Mouse (Mus musculus) erythroid progenitor cell, adult 5-6 weeks (primary cell): ENCODE data around the gene Nubp2. TPM values are rescaled to one million over a fixed set of nuclear protein-coding genes. Genes with fewer than 3 reads are reported as not detected.

ENCODE experiments used
- total RNA-seq, 2 experiments: library from RNA; stranded (forward) in 1 of 2; stranded (reverse) in 1 of 2; fragments of 150-400 nt in 1 of 2; fragments of 186-747, 209-891 nt in 1 of 2; gene quantifications; 2 replicates each; pipeline versions ENCODE4 v1.2.3 to v1.2.4; 2015 to 2017; ENCODE audit warnings: low replicate concordance in 2 of 2

Nubp2 gene
- total RNA-seq, 2 experiments from 2014 or later = 31.9 to 44.1 TPM

Other genes with a start within 250 kb of the Nubp2 start
- 0.84 TPM in 1 of 2 replicates, not detected in the other for gene Slc9a3r2, start 236.0 kb downstream of the Nubp2 start, total RNA-seq (2015; ENCODE audit: low replicate concordance)
- not detected in 2 replicates for gene Slc9a3r2, start 236.0 kb downstream of the Nubp2 start, total RNA-seq (2017; ENCODE audit: low replicate concordance)
- gene Npw, start 227.9 kb downstream of the Nubp2 start, total RNA-seq (2015; ENCODE audit: low replicate concordance) = not detected in 2 replicates
- gene Npw, start 227.9 kb downstream of the Nubp2 start, total RNA-seq (2017; ENCODE audit: low replicate concordance) = not detected in 2 replicates
- gene Zfp598, start 216.7 kb downstream of the Nubp2 start, total RNA-seq (2015; ENCODE audit: low replicate concordance) = 13.4 and 18.4 TPM in 2 replicates
- 9.2 and 12.0 TPM in 2 replicates for gene Zfp598, start 216.7 kb downstream of the Nubp2 start, total RNA-seq (2017; ENCODE audit: low replicate concordance)
- not detected in 2 replicates for gene Syngr3, start 196.4 kb downstream of the Nubp2 start, total RNA-seq (2015; ENCODE audit: low replicate concordance)
- gene Syngr3, start 196.4 kb downstream of the Nubp2 start, total RNA-seq (2017; ENCODE audit: low replicate concordance) = not detected in 2 replicates
- gene Gfer, start 190.2 kb downstream of the Nubp2 start, total RNA-seq (2015; ENCODE audit: low replicate concordance) = 9.6 and 15.9 TPM in 2 replicates
- gene Gfer, start 190.2 kb downstream of the Nubp2 start, total RNA-seq (2017; ENCODE audit: low replicate concordance) = 14.0 and 15.7 TPM in 2 replicates
- not detected in 2 replicates for gene Noxo1, start 190.1 kb downstream of the Nubp2 start, total RNA-seq (2015; ENCODE audit: low replicate concordance)
- gene Noxo1, start 190.1 kb downstream of the Nubp2 start, total RNA-seq (2017; ENCODE audit: low replicate concordance) = not detected in 2 replicates
- gene Tbl3, start 178.7 kb downstream of the Nubp2 start, total RNA-seq (2015; ENCODE audit: low replicate concordance) = 5.8 and 10.1 TPM in 2 replicates
- gene Tbl3, start 178.7 kb downstream of the Nubp2 start, total RNA-seq (2017; ENCODE audit: low replicate concordance) = 4.8 and 9.0 TPM in 2 replicates
- gene Rnf151, start 168.3 kb downstream of the Nubp2 start, total RNA-seq (2015; ENCODE audit: low replicate concordance) = not detected in 2 replicates
- not detected in 2 replicates for gene Rnf151, start 168.3 kb downstream of the Nubp2 start, total RNA-seq (2017; ENCODE audit: low replicate concordance)
- gene Rps2, start 168.2 kb downstream of the Nubp2 start, total RNA-seq (2015; ENCODE audit: low replicate concordance) = 1,299 and 1,601 TPM in 2 replicates
- 315 and 526 TPM in 2 replicates for gene Rps2, start 168.2 kb downstream of the Nubp2 start, total RNA-seq (2017; ENCODE audit: low replicate concordance)
- 178 and 200 TPM in 2 replicates for gene Ndufb10, start 161.9 kb downstream of the Nubp2 start, total RNA-seq (2015; ENCODE audit: low replicate concordance)
- gene Ndufb10, start 161.9 kb downstream of the Nubp2 start, total RNA-seq (2017; ENCODE audit: low replicate concordance) = 84.0 and 122 TPM in 2 replicates
- gene Rpl3l, start 158.5 kb downstream of the Nubp2 start, total RNA-seq (2015; ENCODE audit: low replicate concordance) = not detected in 2 replicates
- not detected in 2 replicates for gene Rpl3l, start 158.5 kb downstream of the Nubp2 start, total RNA-seq (2017; ENCODE audit: low replicate concordance)
- gene Msrb1, start 149.7 kb downstream of the Nubp2 start, total RNA-seq (2015; ENCODE audit: low replicate concordance) = 108 and 112 TPM in 2 replicates
- gene Msrb1, start 149.7 kb downstream of the Nubp2 start, total RNA-seq (2017; ENCODE audit: low replicate concordance) = 29.5 and 61.6 TPM in 2 replicates
- gene Hs3st6, start 133.4 kb downstream of the Nubp2 start, total RNA-seq (2015; ENCODE audit: low replicate concordance) = not detected in 2 replicates
- gene Hs3st6, start 133.4 kb downstream of the Nubp2 start, total RNA-seq (2017; ENCODE audit: low replicate concordance) = not detected in 2 replicates
- gene Meiob, start 82.1 kb downstream of the Nubp2 start, total RNA-seq (2015; ENCODE audit: low replicate concordance) = not detected in 2 replicates
- gene Meiob, start 82.1 kb downstream of the Nubp2 start, total RNA-seq (2017; ENCODE audit: low replicate concordance) = not detected in 2 replicates
- gene Hagh, start 46.2 kb downstream of the Nubp2 start, total RNA-seq (2015; ENCODE audit: low replicate concordance) = 350 and 357 TPM in 2 replicates
- gene Hagh, start 46.2 kb downstream of the Nubp2 start, total RNA-seq (2017; ENCODE audit: low replicate concordance) = 157 and 279 TPM in 2 replicates
- 50.5 and 87.6 TPM in 2 replicates for gene Fahd1, start 36.0 kb downstream of the Nubp2 start, total RNA-seq (2015; ENCODE audit: low replicate concordance)
- 73.2 and 83.4 TPM in 2 replicates for gene Fahd1, start 36.0 kb downstream of the Nubp2 start, total RNA-seq (2017; ENCODE audit: low replicate concordance)
- gene Igfals, start 20.4 kb downstream of the Nubp2 start, total RNA-seq (2015; ENCODE audit: low replicate concordance) = 0.84 TPM in 1 of 2 replicates, not detected in the other
- not detected in 2 replicates for gene Igfals, start 20.4 kb downstream of the Nubp2 start, total RNA-seq (2017; ENCODE audit: low replicate concordance)
- 84.0 and 90.5 TPM in 2 replicates for gene Spsb3, start 294 bp upstream of the Nubp2 start, total RNA-seq (2015; ENCODE audit: low replicate concordance)
- gene Spsb3, start 294 bp upstream of the Nubp2 start, total RNA-seq (2017; ENCODE audit: low replicate concordance) = 47.5 and 65.7 TPM in 2 replicates
- 6.3 and 14.4 TPM in 2 replicates for gene Eme2, start 8.7 kb upstream of the Nubp2 start, total RNA-seq (2015; ENCODE audit: low replicate concordance)
- 12.7 and 24.5 TPM in 2 replicates for gene Eme2, start 8.7 kb upstream of the Nubp2 start, total RNA-seq (2017; ENCODE audit: low replicate concordance)
- 8.3 and 9.6 TPM in 2 replicates for gene Mrps34, start 8.8 kb upstream of the Nubp2 start, total RNA-seq (2015; ENCODE audit: low replicate concordance)
- gene Mrps34, start 8.8 kb upstream of the Nubp2 start, total RNA-seq (2017; ENCODE audit: low replicate concordance) = 9.1 and 19.4 TPM in 2 replicates
- 151 and 169 TPM in 2 replicates for gene Nme3, start 10.2 kb upstream of the Nubp2 start, total RNA-seq (2015; ENCODE audit: low replicate concordance)
- gene Nme3, start 10.2 kb upstream of the Nubp2 start, total RNA-seq (2017; ENCODE audit: low replicate concordance) = 95.5 and 101 TPM in 2 replicates
- gene Mapk8ip3, start 50.6 kb upstream of the Nubp2 start, total RNA-seq (2015; ENCODE audit: low replicate concordance) = 132 and 177 TPM in 2 replicates
- 264 and 268 TPM in 2 replicates for gene Mapk8ip3, start 50.6 kb upstream of the Nubp2 start, total RNA-seq (2017; ENCODE audit: low replicate concordance)
- gene Jpt2, start 74.3 kb upstream of the Nubp2 start, total RNA-seq (2015; ENCODE audit: low replicate concordance) = 33.2 and 39.0 TPM in 2 replicates
- 21.4 and 25.6 TPM in 2 replicates for gene Jpt2, start 74.3 kb upstream of the Nubp2 start, total RNA-seq (2017; ENCODE audit: low replicate concordance)
- 49.9 and 54.4 TPM in 2 replicates for gene Cramp1l, start 129.4 kb upstream of the Nubp2 start, total RNA-seq (2015; ENCODE audit: low replicate concordance)
- gene Cramp1l, start 129.4 kb upstream of the Nubp2 start, total RNA-seq (2017; ENCODE audit: low replicate concordance) = 38.1 and 53.4 TPM in 2 replicates
- gene Ift140, start 129.7 kb upstream of the Nubp2 start, total RNA-seq (2015; ENCODE audit: low replicate concordance) = 129 and 130 TPM in 2 replicates
- 239 and 264 TPM in 2 replicates for gene Ift140, start 129.7 kb upstream of the Nubp2 start, total RNA-seq (2017; ENCODE audit: low replicate concordance)
- not detected in 2 replicates for gene Tmem204, start 197.2 kb upstream of the Nubp2 start, total RNA-seq (2015; ENCODE audit: low replicate concordance)
- gene Tmem204, start 197.2 kb upstream of the Nubp2 start, total RNA-seq (2017; ENCODE audit: low replicate concordance) = not detected in 2 replicates
- 3.2 and 5.0 TPM in 2 replicates for gene Telo2, start 229.6 kb upstream of the Nubp2 start, total RNA-seq (2015; ENCODE audit: low replicate concordance)
- gene Telo2, start 229.6 kb upstream of the Nubp2 start, total RNA-seq (2017; ENCODE audit: low replicate concordance) = 10.5 and 42.6 TPM in 2 replicates
- gene Ptx4, start 234.4 kb upstream of the Nubp2 start, total RNA-seq (2015; ENCODE audit: low replicate concordance) = not detected in 2 replicates
- gene Ptx4, start 234.4 kb upstream of the Nubp2 start, total RNA-seq (2017; ENCODE audit: low replicate concordance) = not detected in 2 replicates
- gene Clcn7, start 247.0 kb upstream of the Nubp2 start, total RNA-seq (2015; ENCODE audit: low replicate concordance) = 17.3 and 23.1 TPM in 2 replicates
- gene Clcn7, start 247.0 kb upstream of the Nubp2 start, total RNA-seq (2017; ENCODE audit: low replicate concordance) = 20.0 and 22.6 TPM in 2 replicates